Mouse (Mus musculus): ENCODE data around the gene Ceacam18. TPM values are rescaled to one million over a fixed set of nuclear protein-coding genes. Genes with fewer than 3 reads are reported as not detected.

Gene Ceacam18
- total and polyA plus RNA-seq, 3 experiments = not detected

DNA sequence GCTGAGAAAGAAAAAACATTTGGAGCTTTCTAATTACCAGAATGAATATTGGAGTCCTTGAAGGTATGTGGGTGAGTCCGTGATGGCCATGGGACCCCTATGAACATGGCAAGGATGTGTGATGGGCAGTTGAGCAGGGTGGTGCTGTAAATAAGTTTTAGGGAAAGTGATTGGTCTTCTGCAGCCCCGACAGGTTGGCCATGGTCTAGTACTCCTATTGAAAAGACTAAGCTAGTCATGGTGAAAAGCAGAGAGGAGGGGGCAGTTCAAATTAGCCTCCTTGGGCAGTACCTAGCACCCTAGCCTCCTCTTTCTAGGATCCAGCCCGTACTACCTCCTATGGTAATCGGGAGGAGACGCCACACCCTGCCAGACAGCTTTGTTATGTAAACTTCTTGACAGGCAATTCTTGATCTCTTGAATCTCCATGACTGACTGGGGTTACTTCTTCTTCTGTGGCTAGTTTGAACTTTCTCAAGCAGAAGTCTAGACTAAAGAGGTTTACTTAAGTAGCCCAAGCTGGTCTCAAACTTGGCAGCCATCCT is 26.7 kb upstream of the Ceacam18 start:
- Histone ChIP-seq H3K4me2 (ENCODE audit: insufficient read depth, low read depth, poor library complexity, severe bottlenecking) (no peak overlapping the region), H3K36me3 (replicated peaks in 1 of 2; ENCODE audit: control insufficient read depth in 1 of 2, insufficient read depth in 1 of 2, low read length in 1 of 2) (no peaks in the 10 kb centered on the region), H3K79me2 (replicated peaks; ENCODE audit: control insufficient read depth, extremely low read depth, insufficient read depth, poor library complexity, severe bottlenecking) (no peaks in the 10 kb centered on the region), H3K4me3 (replicated peaks in 1 of 3; ENCODE audit: low read depth in 2 of 3, low read length in 2 of 3, poor library complexity in 1 of 3) (no peak overlapping the region), H3K4me1 (ENCODE audit: control insufficient read depth in 1 of 2, insufficient read depth in 2 of 2) (no peaks in the 10 kb centered on the region), H3K9me3 (replicated peaks; ENCODE audit: low read length) (no peaks in the 10 kb centered on the region), H3K9ac (ENCODE audit: insufficient read depth, low read depth) (no peak overlapping the region), H3K27ac (ENCODE audit: insufficient read depth, low read depth) (no peak overlapping the region), H3K27me3 (replicated peaks) (no peaks in the 10 kb centered on the region)
- in situ Hi-C loops (cut with MboI; ENCODE audit: low pct_ligation_motif_present, low pct_unique_long_range_greater_than_20kb, low sequenced_read_pairs) = no loop called here
- TF ChIP-seq CHD1 (IDR thresholded peaks at IDR 0.05; ENCODE audit: low read depth, low read length) = no peak
- no peak for TF ChIP-seq USF1 (IDR thresholded peaks at IDR 0.05; ENCODE audit: low read depth, low read length)
- TF ChIP-seq NRF1 (IDR thresholded peaks at IDR 0.05; ENCODE audit: low read depth, low read length) = no peak
- no peak for TF ChIP-seq TCF12 (IDR thresholded peaks at IDR 0.05; ENCODE audit: low read depth, low read length)
- TF ChIP-seq MAZ (IDR thresholded peaks at IDR 0.05; ENCODE audit: low read depth, low read length) = no peak
- TF ChIP-seq MEF2A (IDR thresholded peaks at IDR 0.05; ENCODE audit: borderline replicate concordance, low read depth, low read length) = no peak
- no peak for TF ChIP-seq POLR2A (IDR thresholded peaks at IDR 0.05; ENCODE audit: low read depth, low read length)
- no peak for TF ChIP-seq RAD21 (IDR thresholded peaks at IDR 0.05; ENCODE audit: low read depth, low read length)
- no peak for TF ChIP-seq NELFE (IDR thresholded peaks at IDR 0.05; ENCODE audit: low read depth, low read length)
- TF ChIP-seq ZNF384 (IDR thresholded peaks at IDR 0.05; ENCODE audit: low read depth, low read length) = no peak
- TF ChIP-seq TBP (conservative IDR thresholded peaks at IDR 0.05; ENCODE audit: low read depth, low read length) = no peak
- TF ChIP-seq UBTF (IDR thresholded peaks at IDR 0.05; ENCODE audit: low read depth, low read length) = no peak
- TF ChIP-seq MAFK (IDR thresholded peaks at IDR 0.05; ENCODE audit: insufficient replicate concordance, low read length) = no peak
- no peak for TF ChIP-seq JUND (conservative IDR thresholded peaks at IDR 0.05; ENCODE audit: low read depth, low read length)
- no peak for DNase-seq (ENCODE audit: extremely low read depth)
- dilution Hi-C loops (cut with MboI; ENCODE audit: extremely low pct_ligation_motif_present, extremely low pct_unique_long_range_greater_than_20kb, low sequenced_read_pairs) = no loop called here

DNA sequence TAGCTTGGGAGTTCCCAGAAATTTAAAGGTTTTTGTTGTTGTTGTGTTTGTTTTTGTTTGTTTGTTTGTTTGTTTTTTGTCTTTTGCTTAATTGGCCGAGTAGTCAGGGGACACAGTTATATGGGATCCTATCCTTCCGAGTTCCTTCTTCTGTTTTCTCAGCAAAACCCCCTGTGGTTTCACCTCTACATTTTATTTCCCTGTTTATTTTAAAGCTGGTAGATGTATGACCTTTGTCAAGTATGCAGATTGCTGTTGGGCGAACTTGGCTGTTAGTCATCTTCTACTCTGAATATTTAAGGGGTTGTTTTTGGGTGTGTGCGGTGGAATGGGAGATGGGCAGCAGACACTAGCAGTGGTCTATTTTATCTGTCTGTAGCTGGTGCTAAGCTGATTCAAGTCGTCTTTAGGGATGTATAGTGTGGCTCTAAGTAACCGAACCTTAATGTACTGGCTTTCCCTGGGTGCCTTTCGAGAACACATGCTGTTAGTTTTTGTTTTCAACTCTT is 26.1 kb upstream of the Ceacam18 start:
- Histone ChIP-seq H3K27me3 (replicated peaks) (no peaks in the 10 kb centered on the region), H3K79me2 (replicated peaks; ENCODE audit: control insufficient read depth, extremely low read depth, insufficient read depth, poor library complexity, severe bottlenecking) (no peaks in the 10 kb centered on the region), H3K4me3 (replicated peaks in 1 of 3; ENCODE audit: low read depth in 2 of 3, low read length in 2 of 3, poor library complexity in 1 of 3) (no peak overlapping the region), H3K9ac (ENCODE audit: insufficient read depth, low read depth) (no peak overlapping the region), H3K36me3 (replicated peaks in 1 of 2; ENCODE audit: control insufficient read depth in 1 of 2, insufficient read depth in 1 of 2, low read length in 1 of 2) (no peaks in the 10 kb centered on the region), H3K4me1 (ENCODE audit: control insufficient read depth in 1 of 2, insufficient read depth in 2 of 2) (no peaks in the 10 kb centered on the region), H3K9me3 (replicated peaks; ENCODE audit: low read length) (no peaks in the 10 kb centered on the region), H3K4me2 (ENCODE audit: insufficient read depth, low read depth, poor library complexity, severe bottlenecking) (no peak overlapping the region), H3K27ac (ENCODE audit: insufficient read depth, low read depth) (no peak overlapping the region)
- dilution Hi-C loops (cut with MboI; ENCODE audit: extremely low pct_ligation_motif_present, extremely low pct_unique_long_range_greater_than_20kb, low sequenced_read_pairs) = no loop called here
- in situ Hi-C loops (cut with MboI; ENCODE audit: low pct_ligation_motif_present, low pct_unique_long_range_greater_than_20kb, low sequenced_read_pairs) = no loop called here
- TF ChIP-seq JUND (conservative IDR thresholded peaks at IDR 0.05; ENCODE audit: low read depth, low read length) = no peak
- no peak for TF ChIP-seq E2F4 (IDR thresholded peaks at IDR 0.05; ENCODE audit: insufficient replicate concordance, low read depth, low read length)
- TF ChIP-seq ZNF384 (IDR thresholded peaks at IDR 0.05; ENCODE audit: low read depth, low read length) = no peak
- TF ChIP-seq MAX (IDR thresholded peaks at IDR 0.05; ENCODE audit: low read length) = no peak
- TF ChIP-seq NELFE (IDR thresholded peaks at IDR 0.05; ENCODE audit: low read depth, low read length) = no peak
- no peak for TF ChIP-seq KAT2A (IDR thresholded peaks at IDR 0.05; ENCODE audit: insufficient replicate concordance, low read length)
- no peak for TF ChIP-seq PAX5 (IDR thresholded peaks at IDR 0.05; ENCODE audit: low read length)
- no peak for TF ChIP-seq ZC3H11A (IDR thresholded peaks at IDR 0.05; ENCODE audit: low read depth, low read length)
- no peak for TF ChIP-seq BHLHE40 (IDR thresholded peaks at IDR 0.05; ENCODE audit: low read depth, low read length)
- no peak for TF ChIP-seq IRF4 (IDR thresholded peaks at IDR 0.05; ENCODE audit: low read depth, low read length)
- no peak for TF ChIP-seq UBTF (IDR thresholded peaks at IDR 0.05; ENCODE audit: low read depth, low read length)
- no peak for TF ChIP-seq JUN (IDR thresholded peaks at IDR 0.05; ENCODE audit: insufficient read depth, low read depth, low read length)
- TF ChIP-seq MEF2A (IDR thresholded peaks at IDR 0.05; ENCODE audit: borderline replicate concordance, low read depth, low read length) = no peak
- TF ChIP-seq SMC3 (IDR thresholded peaks at IDR 0.05; ENCODE audit: low read depth, low read length) = no peak
- no peak for DNase-seq (ENCODE audit: extremely low read depth)
